Mouse (Mus musculus) megakaryocyte, embryonic 14.5 days (primary cell): Measurements from ENCODE around the gene Hmga1.

ENCODE experiments used
- FLI1 ChIP-seq: IDR thresholded peaks from 2 replicates; pipeline ENCODE4 v1.6.1; 2012; ENCODE audit warnings: low read length, inconsistent platforms, mixed read lengths
- GATA1 ChIP-seq: IDR thresholded peaks from 3 replicates; pipeline ENCODE4 v1.6.1; 2012; ENCODE audit warnings: mixed read lengths, low read length, inconsistent platforms, borderline replicate concordance

- TF ChIP-seq GATA1 (no peak), FLI1 (no peak)
Observed at GRCm38 (mm10) chr17:27508513-27508912, 47.8 kb upstream of the Hmga1 start.
